Mouse (Mus musculus) small intestine, adult 2 months (tissue): ENCODE results near the gene Setd7. TPM values are rescaled to one million over a fixed set of nuclear protein-coding genes. Genes with fewer than 3 reads are reported as not detected.
A peak's percentile ranks its signal among the peaks of the same experiment; 100 is the strongest.

ENCODE experiments used
- H3K27ac ChIP-seq: fragments of 200-500 bp; 2 replicates; pipeline ENCODE4 v1.5.1; 2012; ENCODE audit warnings: low read depth, low read length, control low read depth, inconsistent platforms; ENCODE audit not compliant: insufficient read depth
- H3K27me3 ChIP-seq: fragments of 200-500 bp; 2 replicates; pipeline ENCODE4 v1.6.1; 2012; ENCODE audit warnings: mild to moderate bottlenecking, moderate library complexity, low read length, inconsistent platforms; ENCODE audit not compliant: control insufficient read depth, insufficient read depth
- H3K36me3 ChIP-seq: fragments of 200-500 bp; 2 replicates; pipeline ENCODE4 v1.6.1; 2012; ENCODE audit warnings: mild to moderate bottlenecking, low read length, control low read depth, inconsistent platforms; ENCODE audit not compliant: control insufficient read depth, insufficient read depth
- H3K4me1 ChIP-seq: fragments of 200-500 bp; 2 replicates; pipeline ENCODE4 v1.6.1; 2012; ENCODE audit warnings: low read length, inconsistent platforms, mixed read lengths; ENCODE audit not compliant: control insufficient read depth, insufficient read depth, insufficient read length
- H3K4me3 ChIP-seq: fragments of 200-500 bp; 2 replicates; pipeline ENCODE4 v1.5.1; 2012; ENCODE audit warnings: low read depth, mild to moderate bottlenecking, control low read depth, inconsistent platforms, low read length, moderate library complexity
- CTCF ChIP-seq: fragments of 200-500 bp; IDR thresholded peaks from 2 replicates; pipeline ENCODE4 v1.5.1; 2012; ENCODE audit warnings: low read depth, mild to moderate bottlenecking, control low read depth, inconsistent platforms, low read length, moderate library complexity, mixed read lengths; ENCODE audit not compliant: insufficient replicate concordance, insufficient read length; ENCODE audit errors: extremely low read depth
- POLR2A ChIP-seq: fragments of 200-500 bp; IDR thresholded peaks from 2 replicates; pipeline ENCODE4 v1.6.1; 2012; ENCODE audit warnings: low read depth, mild to moderate bottlenecking, control low read depth, inconsistent platforms, low read length, moderate library complexity
- WGBS: fragments of 180-500 bp; shearing (Covaris S2); methylation state at CpG from one replicate; pipeline ENCODE4 v1.1.7; 2018; 5-methylcytosine and 5-hydroxymethylcytosine counted together
- polyA plus RNA-seq: library from polyadenylated mRNA; depleted of rRNA; stranded (reverse); fragments of >200 nt; gene quantifications from 2 replicates; pipeline ENCODE4 v1.2.3, GENCODE M21; 2012; rRNA removed

The Setd7 gene
- polyA plus RNA-seq = 4.3 and 8.9 TPM in 2 replicates

- 1% methylated on average over 45 of the region's 48 CpGs for WGBS
- no peaks in the 10 kb centered on the region for H3K36me3 ChIP-seq
- H3K27me3 ChIP-seq = no peaks in the 10 kb centered on the region
- TF ChIP-seq POLR2A = peak; percentile 70
- TF ChIP-seq CTCF = no peak
- H3K27ac ChIP-seq = peak within 1 kb of the TSS; percentile 69
- H3K4me1 ChIP-seq = peaks cover 3% of the 10 kb centered on the region; the same call in 1 of the 2 replicates
- H3K4me3 ChIP-seq = peak within 1 kb of the TSS; percentile 80
These were observed at the start of gene Setd7 for GRCm38 (mm10) chr3:51560511-51561108. TSS of gene Setd7 (minus strand) at chr3:51560879.

DNA sequence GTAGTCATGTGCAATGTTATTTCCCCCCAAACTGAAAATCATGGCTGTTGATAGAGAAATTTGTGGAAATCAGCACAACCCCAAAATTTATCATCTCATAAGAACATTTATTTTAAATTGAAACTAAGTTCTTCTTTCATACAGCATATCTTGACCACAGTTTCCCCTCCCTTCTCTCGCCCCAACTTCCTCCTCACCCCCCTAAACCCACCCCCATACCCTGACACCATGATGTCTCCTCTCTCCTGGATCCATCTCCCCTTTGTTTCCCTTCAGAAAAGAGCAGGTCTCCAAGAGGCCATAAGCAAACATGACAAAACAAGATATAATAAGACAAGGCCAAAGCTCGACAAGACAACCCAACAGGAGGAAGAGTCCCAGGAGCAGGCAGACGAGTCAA, 43.8 kb upstream of the Setd7 start:
- 59% methylated on average over 3 of the region's 3 CpGs for WGBS
- Histone ChIP-seq H3K36me3 (no peaks in the 10 kb centered on the region), H3K4me3 (no peak overlapping the region), H3K27ac (no peak overlapping the region), H3K27me3 (no peaks in the 10 kb centered on the region), H3K4me1 (no peaks in the 10 kb centered on the region; the same call in 1 of the 2 replicates)
- TF ChIP-seq CTCF (no peak), POLR2A (no peak)

DNA sequence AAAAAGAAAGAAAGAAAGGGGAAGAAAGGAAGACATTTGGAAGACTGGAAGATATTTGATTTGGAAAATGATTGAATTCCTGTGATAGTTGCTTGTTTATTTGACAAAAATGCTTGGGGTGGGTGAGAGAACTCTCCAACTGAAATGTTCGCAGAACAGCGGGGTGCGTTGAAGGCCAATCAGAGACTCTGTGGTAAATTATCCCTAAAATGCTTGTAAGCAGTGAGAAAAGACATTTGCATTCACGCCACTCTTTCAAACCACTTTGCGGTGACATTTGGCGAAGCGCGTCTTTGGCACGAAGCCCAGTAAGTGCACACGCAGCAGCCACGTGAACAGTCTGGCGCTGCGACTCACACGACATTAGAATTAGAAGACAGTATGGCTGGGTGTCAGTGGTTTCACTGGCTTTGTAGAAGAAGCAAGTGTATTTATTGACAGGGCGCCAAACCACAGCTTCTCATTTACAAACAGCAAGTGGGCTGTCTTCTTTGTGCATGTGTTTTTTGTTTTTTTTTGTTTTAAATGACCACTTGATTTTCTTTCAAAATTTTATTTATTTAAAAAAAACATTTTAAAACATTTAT, 43.1 kb upstream of the Setd7 start:
- TF ChIP-seq CTCF (no peak), POLR2A (no peak)
- Histone ChIP-seq H3K4me1 (no peaks in the 10 kb centered on the region; the same call in 1 of the 2 replicates), H3K27me3 (no peaks in the 10 kb centered on the region), H3K27ac (no peak overlapping the region), H3K36me3 (no peaks in the 10 kb centered on the region), H3K4me3 (no peak overlapping the region)
- 70% methylated on average over 15 of the region's 15 CpGs for WGBS

GRCm38 (mm10) chr3:51601461-51601860, 40.8 kb upstream of the Setd7 start:
- WGBS = 90% methylated on average over 2 of the region's 2 CpGs
- Histone ChIP-seq H3K36me3 (no peaks in the 10 kb centered on the region), H3K4me1 (no peaks in the 10 kb centered on the region; the same call in 1 of the 2 replicates), H3K27me3 (no peaks in the 10 kb centered on the region), H3K27ac (no peak overlapping the region), H3K4me3 (no peak overlapping the region)
- TF ChIP-seq CTCF (no peak), POLR2A (no peak)

GRCm38 (mm10) chr3:51600728-51601127, 40.0 kb upstream of the Setd7 start:
- Histone ChIP-seq H3K27me3 (no peaks in the 10 kb centered on the region), H3K4me1 (no peaks in the 10 kb centered on the region; the same call in 1 of the 2 replicates), H3K4me3 (no peak overlapping the region), H3K27ac (no peak overlapping the region), H3K36me3 (no peaks in the 10 kb centered on the region)
- no peak for TF ChIP-seq CTCF
- no peak for TF ChIP-seq POLR2A
- WGBS = 93% methylated on average over 4 of the region's 4 CpGs

DNA sequence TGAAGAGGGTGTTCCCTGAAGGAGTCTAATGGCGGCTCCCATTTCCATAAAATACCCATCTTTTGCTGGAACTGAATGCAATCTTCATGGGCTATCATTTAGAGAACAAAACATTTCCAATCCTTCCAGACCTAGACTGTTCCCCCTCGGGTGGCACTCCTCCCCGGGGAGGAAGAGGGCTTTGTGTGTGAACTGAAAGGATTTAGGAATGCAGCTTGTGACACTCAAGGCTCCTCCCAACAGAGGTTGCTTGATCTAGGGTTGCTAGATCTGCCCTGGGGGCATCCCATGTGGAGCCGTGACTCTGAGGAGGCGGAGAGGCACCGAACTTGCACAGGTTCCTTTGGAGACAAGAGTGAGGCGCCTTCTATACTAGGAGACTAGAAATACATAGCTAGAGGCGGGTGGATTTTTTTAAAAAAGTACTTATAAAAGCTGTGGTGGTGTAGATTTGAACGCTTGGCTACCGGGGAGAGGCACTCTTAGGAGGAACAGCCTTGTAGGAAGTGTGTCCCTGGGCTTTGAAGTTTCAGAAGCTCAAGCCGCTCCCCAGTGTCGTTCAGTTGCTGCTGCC, 38.5 kb upstream of the Setd7 start:
- Histone ChIP-seq H3K27ac (no peak overlapping the region), H3K4me3 (no peak overlapping the region), H3K4me1 (no peaks in the 10 kb centered on the region; the same call in 1 of the 2 replicates), H3K27me3 (no peaks in the 10 kb centered on the region), H3K36me3 (no peaks in the 10 kb centered on the region)
- TF ChIP-seq CTCF (no peak), POLR2A (no peak)
- WGBS = 78% methylated on average over 12 of the region's 12 CpGs

DNA sequence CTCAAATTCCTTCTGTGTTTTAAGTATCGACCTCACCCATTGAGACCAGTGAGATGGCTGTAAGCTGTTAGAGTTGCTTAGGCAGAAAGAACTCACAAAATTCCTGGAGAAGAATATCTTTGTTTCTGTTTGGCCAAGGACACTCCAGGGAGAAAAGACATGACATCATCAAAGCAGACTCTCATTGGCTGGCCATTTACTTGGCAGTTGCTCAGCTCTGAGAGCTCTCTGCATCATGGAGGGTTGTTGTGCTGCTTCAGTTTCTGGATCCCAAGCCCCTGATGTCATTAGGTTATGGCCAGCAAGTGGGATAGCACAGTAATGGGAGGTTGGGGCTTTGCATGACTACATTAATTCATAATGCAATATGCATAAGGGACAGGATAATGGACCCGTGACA, 35.9 kb upstream of the Setd7 start:
- Histone ChIP-seq H3K4me1 (no peaks in the 10 kb centered on the region), H3K27ac (no peak overlapping the region), H3K36me3 (no peaks in the 10 kb centered on the region), H3K4me3 (no peak overlapping the region), H3K27me3 (no peaks in the 10 kb centered on the region)
- TF ChIP-seq POLR2A (no peak), CTCF (no peak)
- 77% methylated on average over 2 of the region's 2 CpGs for WGBS
